Mouse (Mus musculus) cerebellum, adult 9-11 months (tissue): ENCODE measurements at regions not wholly inside any gene's neighbourhood (a gene's known extent, or its start where the extent isn't known, plus 50 kb on each side); places are given as distances from the start of the nearest gene placed in this dataset.

Experiments
- DNase-seq: peaks from one replicate; pipeline ENCODE4 v3.0.0; 2022

DNA sequence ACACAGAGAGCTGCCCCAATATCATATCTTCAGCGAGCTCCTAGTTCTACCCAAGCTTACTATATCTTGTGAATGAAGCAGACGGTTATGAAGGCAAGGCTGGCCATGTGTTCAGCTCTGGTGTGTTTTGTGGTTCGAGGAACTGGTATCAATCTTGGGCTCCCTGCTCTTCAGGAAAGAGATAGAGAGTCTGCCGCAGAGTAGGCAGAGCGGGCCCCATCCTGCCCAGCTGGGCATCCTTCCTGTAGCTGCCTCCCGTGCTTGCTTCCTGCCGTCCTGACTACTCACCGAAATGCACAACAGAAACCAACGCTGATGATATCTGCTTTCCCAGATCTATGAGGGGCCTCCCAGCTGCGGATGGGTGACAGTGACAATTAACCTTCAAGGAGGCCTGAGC lies 60.3 kb downstream of the Snrpe start:
- no peak for DNase-seq

DNA sequence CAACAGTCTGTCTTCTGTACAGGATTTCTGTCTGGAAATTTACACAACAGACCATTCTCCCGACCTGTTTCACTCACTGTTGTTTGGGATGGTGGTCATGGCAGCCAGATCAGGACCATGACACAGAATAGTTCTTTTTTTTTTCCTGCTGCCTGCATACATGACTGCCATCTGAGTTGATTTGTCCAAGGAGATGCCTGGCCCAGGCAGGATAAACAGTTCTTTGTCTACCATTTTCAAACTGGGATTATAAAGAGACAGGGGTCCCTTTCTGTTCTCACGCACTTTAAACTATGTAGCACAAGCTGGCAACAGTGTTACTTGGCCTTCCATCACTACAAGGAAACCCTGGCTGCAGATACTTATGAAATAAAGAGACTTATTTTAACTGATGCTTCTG lies 61.1 kb downstream of the Snrpe start:
- DNase-seq = no peak

- DNase-seq = no peak
Observed at GRCm38 (mm10) chr1:133547541-133547940, 62.5 kb downstream of the Snrpe start.

DNA sequence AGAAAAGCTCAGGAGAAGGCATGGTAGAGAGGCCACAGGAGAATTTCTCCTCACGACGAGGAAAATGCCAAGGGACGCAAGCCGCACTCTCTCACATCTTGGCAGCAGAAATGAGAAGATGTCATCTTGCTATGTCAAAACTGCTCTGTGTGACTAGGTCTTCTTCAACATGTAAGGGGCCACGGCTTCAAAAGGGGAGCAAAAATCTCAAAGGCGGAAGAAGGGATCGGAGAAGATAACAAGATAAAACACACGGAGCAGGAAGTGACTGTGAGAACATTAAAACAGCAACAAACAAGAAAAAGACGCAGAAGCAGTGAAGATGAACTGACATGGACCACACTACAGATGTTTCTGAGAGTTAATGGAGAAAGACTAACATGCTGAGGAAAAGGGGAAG lies 65.1 kb downstream of the Snrpe start:
- no peak for DNase-seq

- no peak for DNase-seq
Observed at GRCm38 (mm10) chr1:133543751-133544150, 66.3 kb downstream of the Snrpe start.

- no peak for DNase-seq
Observed at GRCm38 (mm10) chr1:133541996-133542775, 67.9 kb downstream of the Snrpe start.

- no peak for DNase-seq
Observed at GRCm38 (mm10) chr1:133530698-133531097, 79.4 kb downstream of the Snrpe start.

DNA sequence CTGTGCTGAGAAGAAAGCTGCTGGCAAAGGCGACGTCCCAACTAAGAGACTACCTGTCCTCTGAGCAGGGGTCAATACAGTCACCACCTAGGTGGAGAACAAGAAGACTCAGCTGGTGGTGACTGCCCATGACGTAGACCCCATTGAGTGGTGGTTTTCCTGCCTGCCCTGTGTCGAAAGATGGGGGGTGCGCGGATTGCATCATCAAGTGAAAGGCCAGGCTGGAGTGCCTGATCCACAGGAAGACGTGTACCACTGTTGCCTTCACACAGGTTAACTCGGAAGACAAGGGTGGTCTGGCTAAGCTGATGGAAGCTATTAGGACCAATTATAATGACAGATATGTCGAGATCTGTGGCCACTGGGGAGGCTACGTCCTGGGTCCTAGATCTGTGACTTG lies 80.3 kb downstream of the Snrpe start:
- no peak for DNase-seq

DNA sequence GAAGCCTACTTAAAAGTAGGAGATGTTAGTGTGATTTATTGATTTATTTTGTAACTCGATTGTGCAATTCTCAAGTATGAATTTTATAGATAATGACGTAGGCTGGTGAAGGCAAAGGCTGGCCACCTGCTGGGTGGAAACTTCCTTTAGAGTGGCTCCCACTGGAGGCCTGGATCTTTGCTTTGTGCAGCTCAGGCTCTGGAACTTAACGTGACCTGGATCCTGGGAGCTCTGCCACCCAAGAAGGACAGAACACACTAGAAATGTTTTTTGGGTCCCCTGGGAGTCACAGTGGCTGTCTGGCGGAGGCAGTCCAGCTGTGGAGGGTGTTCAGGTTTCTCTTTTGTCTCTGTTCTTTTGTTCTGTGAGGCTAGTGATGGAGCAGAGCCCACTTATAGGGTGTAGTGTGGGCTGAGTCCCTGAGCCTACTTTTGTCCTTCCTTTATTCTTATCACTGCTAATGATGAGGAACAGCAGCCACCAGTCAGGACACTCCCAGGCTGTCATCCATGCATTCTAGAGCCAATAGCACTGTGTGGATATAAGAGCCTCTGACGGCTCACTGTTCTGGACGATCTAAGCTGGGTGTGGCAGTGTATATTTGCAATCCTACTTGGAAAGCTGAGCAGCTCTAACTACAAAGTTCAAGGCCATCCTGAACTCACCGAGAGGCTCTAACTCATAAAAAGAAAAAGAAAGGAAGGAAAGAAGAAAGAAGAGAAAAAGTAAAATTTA lies 82.3 kb downstream of the Snrpe start:
- DNase-seq = no peak

GRCm38 (mm10) chr1:133522825-133523224 lies 87.3 kb downstream of the Snrpe start:
- DNase-seq = no peak

- DNase-seq = no peak
Observed at GRCm38 (mm10) chr1:133520652-133521051, 89.4 kb downstream of the Snrpe start.

GRCm38 (mm10) chr1:133517020-133517419 lies 92.8 kb upstream of the Sox13 start:
- no peak for DNase-seq

GRCm38 (mm10) chr1:133504116-133504515 lies 79.9 kb upstream of the Sox13 start:
- DNase-seq = no peak

DNA sequence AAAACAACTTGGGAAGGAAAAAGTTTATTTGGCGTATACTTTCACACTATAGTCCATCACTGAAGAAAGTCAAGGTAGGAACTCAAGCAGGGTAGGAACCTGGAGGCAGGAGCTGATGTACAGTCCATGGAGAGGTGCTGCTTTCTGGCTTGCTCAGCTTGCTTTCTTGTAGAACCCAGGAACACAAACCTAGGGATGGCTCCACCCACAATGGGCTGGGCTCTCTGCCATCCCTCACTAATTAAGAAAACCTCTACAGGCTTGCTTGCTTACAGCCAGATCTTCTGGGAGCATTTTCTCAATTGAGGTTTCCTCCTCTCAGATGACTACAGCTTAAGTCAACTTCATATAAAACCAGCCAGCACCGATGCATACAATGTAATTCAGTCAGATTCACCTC lies 79.2 kb upstream of the Sox13 start:
- no peak for DNase-seq

DNA sequence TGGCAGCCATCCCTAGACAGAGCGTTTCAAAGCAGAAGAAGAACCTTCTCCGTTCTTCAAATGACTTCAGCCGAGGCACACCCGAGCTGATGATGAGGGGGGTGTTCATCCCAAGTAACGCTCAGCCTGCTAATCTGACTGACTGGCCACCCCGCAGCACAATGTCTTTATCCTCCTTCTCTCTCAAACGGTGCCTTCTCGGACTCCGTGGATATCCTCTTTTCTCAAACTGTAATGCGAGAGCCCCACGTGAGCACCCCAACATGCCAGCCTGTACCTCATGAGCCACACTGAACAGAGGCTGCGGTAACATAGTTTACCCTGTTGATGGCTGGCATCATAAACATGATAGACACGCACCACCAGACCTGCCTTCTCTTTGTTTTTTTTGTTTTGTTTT lies 76.8 kb upstream of the Sox13 start:
- DNase-seq = no peak

DNA sequence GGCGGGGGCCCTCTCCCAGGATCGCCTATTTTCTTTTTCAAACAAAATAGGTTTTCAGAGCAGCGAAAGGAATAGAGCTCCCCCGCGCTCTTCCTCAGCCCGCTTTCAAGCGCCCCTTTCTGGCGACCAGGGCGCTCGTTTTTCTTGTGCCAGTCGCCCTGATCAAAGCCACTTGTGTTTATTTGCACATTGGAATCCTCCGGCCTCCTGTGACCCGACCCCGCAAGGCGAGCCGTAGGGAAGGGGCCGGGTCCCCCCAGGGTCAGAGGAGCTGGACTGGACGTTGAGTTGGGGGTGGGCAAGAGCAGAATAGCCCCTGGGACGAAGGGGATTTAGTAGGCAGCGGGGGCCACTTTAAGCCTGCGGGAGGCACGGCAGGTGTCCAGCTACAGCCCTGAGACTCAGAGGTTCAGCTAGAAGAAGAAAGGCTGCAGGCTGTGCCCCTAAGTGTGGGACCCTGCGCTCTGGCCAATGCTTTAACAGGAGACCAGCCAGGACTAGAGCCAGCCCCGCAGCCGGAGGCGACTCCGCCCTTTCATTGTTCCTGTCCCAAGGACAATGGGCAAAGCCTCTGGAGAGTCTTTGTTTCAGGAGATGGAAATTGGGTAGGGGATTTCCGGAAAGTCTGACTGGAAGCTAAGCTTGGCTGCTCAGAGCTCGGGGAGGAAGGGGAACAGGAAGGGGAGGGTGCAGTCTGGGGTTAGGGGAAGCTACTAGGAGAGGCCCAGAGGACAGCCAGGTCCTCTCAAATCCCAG lies 69.0 kb upstream of the Sox13 start:
- DNase-seq = no peak

- DNase-seq = peak; percentile 9
Observed at GRCm38 (mm10) chr1:133492291-133492985, 68.3 kb upstream of the Sox13 start.

DNA sequence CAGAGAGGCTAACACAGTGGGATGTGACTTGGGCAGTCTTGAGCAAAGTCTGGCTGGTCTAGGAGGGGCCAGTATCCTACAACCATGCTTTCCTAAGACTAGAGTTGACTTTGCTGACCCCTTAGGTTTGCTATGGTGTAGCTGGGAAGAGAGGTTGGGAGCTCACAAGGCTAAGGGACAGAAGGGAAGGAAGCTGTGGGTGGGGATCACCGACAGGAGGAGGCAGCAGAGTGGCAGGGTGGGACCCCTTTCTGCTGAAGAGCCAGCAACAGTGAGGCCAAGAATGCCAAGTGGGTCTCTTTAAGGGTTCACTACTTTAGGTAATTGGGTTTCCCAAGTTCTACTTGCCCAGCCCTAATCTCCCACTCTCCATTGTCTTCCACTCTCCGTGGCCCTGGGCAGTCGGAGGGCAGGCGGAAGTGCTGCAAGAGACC lies 67.7 kb upstream of the Sox13 start:
- no peak for DNase-seq

DNA sequence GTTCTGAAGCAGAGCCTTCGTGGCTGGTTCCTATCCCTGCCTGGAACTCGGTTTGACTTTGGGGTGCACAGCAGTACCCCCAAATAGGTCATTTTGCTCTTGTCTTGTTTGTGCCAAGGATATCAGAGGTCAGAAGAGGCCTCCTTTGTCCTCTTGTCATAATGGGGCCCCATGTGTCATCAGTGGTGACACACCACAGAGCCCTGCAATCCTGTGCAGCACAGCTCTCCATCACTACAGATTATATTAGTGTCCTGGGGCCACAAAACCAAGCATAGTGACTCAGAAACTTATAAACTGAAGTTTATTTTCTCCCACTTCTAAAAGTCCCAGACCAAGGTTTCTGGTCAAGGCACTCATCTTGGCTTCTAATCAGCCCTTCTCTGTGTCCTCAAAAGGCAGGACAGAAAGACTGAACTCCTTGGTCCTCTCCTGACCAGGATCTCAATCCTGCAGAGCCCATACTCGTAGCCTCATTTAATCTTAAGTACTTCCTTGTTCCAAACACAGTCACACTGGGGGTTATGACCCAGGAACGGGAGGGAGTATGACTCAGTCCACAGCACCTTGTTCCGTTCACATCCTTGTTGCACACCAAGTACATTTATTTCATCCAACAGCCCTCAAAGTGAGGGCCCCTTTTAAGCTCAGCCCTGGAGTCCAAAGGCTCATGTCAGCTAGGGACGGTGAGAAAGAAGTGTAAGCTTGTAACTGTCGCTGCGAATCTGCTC lies 63.2 kb upstream of the Sox13 start:
- DNase-seq = no peak

- no peak for DNase-seq
Observed at GRCm38 (mm10) chr1:133486370-133486769, 62.2 kb upstream of the Sox13 start.

- DNase-seq = no peak
Observed at GRCm38 (mm10) chr1:133482891-133483290, 58.7 kb upstream of the Sox13 start.

- no peak for DNase-seq
Observed at GRCm38 (mm10) chr1:133474546-133474945, 50.4 kb upstream of the Sox13 start.
